Mouse (Mus musculus) frontal cortex, postnatal 10 days (tissue): ENCODE measurements at regions not wholly inside any gene's neighbourhood (a gene's known extent, or its start where the extent isn't known, plus 50 kb on each side); places are given as distances from the start of the nearest gene placed in this dataset.

Experiments used
- DNase-seq, 2 experiments: peaks; one replicate each; pipeline ENCODE4 v3.0.0; 2022; ENCODE audit warnings: low spot score in 2 of 2, mixed read lengths in 1 of 2

DNA sequence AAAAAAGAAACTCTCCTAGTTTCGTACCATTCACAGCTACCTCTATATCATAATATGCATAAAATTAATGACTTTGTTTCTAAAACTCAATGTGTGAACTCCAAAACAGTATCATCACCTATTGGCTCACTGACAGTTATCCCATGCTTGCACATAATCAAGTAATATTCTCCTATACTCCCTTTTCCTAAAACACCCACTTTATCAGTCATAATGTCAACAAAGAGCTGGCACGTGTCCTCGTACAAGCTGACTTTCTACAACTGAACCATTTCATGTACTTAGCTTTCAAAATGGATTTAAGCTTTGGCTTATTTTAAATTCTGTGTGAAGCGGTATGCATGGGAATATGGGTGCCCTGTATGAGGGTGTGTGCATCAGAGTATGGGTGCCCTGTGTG, 58.0 kb upstream of the Golim4 start:
- no peak for DNase-seq

DNA sequence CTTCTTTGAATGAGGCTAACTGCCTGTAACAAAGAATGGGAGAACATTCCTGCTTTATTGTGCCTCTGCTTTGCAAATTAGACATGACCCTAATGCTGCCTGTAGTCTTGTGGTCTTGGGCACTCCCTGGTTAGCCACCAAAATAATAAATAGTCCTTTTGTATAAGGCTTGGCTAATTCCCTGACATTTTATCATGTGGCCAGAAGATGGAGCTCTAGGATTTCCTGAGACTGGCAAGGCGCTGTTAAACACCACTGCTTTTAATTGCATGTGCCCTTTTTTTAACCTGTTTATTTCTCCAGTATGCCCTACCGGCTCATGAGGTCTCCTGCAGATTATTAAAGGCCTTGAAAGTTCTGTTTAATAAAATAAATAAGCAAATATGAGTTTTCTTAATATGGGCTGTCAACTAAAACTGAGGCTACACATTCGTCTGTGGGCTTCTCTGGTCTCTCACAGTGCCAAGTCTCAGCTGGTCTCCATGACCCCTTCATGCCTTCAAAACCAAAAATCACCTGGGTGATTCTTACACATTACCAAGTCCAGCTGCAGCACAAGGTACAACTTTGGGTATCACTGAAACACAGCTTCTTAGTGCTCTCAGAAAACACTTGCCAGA, 51.9 kb upstream of the Golim4 start:
- DNase-seq = peak; percentile 4 to 9
